Mouse (Mus musculus) CD4-positive helper T cell, adult 2 months (primary cell): ENCODE data around the gene Src.

Experiments used
- DNase-seq: peaks from one replicate; pipeline ENCODE4 v3.0.0-alpha.2; 2012; ENCODE audit warnings: low read depth, missing footprints, low spot score

Src gene

DNA sequence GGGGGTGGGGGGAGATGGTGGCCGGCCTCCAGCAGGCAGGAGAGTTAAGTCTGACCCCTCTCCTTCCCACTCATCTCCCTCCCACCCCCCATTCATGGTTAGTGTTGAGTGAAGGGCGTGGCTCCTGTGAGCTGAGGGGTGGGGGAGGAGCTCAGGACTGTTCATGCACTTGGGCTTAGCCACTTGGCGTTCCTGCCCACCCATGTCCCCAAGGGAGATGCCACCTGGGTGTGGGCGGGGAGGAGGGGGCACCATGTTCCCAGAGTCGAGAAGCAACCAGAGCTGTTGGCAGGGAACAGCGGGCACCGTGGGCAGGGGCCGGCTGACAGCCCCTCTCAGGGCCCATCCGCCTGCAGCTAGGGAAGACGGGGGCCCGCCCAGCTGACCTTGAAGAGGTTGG lies 18.3 kb downstream of the Src start:
- DNase-seq: no peak

DNA sequence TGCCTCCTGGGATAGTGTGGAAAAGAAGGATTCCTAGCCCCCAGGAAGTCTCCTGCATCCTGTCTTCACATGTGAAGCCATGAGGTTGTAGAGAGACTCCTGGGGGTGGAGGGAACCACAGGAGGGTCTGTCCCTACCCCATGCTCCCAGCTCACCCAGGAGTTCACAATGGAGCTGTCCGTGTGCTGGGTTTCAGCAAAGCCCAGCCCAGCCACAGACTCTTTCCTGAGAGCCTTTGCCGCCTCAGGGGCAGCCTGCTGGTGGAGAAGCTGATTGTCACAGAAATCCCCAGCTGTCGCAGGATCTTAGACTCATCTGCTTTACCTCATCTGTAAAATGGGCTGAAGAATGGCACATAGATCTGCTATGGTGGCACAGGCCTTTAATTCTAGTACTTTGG lies 18.9 kb downstream of the Src start:
- DNase-seq: no peak

DNA sequence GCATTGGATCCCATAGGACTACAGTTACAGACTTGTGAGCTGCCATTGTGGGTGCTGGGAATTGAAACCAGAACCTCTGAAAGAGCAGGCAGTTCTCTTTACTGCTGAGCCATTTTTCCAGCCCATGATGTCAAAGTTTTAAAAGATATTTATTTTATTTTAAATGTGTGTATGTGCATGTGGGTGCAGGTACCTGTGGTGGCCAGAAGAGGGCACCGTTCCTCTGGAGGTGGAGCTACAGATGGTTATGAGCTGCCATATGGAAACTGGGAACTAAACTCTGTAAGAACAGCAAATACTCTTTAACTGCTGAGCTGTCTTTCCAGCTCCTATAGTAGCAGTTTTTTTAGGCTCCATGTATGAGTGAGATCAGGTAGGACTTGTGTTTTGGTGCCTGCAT lies 23.1 kb downstream of the Src start:
- no peak for DNase-seq

GRCm38 (mm10) chr2:157447297-157448158 lies 29.3 kb downstream of the Src start:
- DNase-seq: peak; percentile 91

DNA sequence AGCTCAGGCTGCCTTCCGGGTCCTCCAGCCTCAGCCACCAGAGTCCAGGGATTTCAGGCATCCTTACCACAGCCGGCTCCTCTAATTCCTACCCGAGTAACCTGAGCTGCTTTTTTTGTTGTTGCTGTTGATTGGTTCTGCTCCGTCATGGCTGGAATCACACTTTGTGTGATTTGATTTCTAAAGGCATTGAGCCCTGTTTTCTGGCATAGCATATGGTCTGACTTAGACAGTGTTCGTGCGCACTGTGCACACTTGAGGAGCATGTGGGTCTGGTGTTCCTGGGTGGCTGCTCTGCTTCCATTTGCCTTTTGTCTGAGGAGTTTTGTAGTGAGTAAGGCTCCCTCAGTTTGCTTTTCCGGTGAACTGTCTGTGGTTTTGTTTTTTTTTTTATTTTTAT lies 30.1 kb downstream of the Src start:
- peak; percentile 37 for DNase-seq

GRCm38 (mm10) chr2:157450905-157451304 lies 32.7 kb downstream of the Src start:
- no peak for DNase-seq

DNA sequence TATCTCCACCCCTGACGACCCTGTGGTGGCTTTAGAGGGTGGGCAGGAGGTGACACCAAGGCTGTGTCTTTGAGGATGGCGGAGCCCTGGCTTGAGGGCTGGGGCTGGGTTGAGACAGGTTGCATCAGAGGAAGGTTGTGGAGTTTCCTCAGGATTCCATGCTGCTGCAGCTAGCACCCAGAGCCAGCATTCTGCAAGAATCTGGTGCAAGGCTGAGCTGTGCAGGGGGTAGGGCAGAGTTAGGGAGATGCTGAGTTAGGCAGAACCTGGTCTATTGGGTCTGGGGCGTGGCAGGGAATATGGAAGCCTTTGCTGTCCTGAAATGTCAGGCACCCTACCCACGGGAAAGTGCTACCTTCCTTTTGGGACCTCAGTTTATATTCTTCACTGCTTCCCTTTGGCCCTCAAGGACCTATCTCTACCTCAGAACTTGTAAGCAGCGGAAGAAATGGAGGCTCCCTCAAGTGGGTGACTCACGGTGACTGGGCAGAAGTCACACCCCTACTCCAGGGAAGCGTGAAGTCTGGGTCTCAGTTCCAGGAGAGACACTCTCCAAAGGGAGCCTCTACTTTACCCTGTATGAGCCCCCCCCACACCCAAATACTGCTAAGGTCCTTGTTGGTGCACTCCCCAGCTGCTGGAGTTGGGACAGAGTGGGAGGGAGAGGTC lies 33.3 kb downstream of the Src start:
- no peak for DNase-seq

DNA sequence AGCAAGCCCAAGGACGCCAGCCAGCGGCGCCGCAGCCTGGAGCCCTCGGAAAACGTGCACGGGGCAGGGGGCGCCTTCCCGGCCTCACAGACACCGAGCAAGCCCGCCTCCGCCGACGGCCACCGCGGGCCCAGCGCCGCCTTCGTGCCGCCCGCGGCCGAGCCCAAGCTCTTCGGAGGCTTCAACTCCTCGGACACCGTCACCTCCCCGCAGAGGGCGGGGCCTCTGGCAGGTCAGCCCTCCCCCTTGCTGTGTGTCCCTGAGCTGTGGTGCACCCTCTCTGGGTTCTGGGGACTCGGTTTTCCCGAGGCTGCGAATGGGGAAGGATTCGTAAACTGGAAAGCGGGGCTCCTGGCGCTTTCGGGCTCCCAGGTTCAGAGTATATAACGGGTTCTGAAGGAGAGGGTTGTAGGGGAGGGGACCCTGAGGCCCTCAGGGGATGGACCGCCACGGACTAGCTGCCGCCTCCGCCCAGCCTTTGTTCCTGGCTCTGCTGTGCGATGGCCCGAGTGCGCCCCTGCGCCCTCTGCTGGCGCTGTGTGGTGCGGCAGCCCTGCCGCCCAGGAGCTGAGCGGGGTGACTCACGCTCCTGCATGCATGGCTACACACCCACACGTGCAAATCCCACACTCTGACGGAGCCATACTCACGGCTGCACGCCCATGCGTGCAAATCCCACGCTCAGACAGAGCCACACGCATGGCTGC lies 39.0 kb downstream of the Src start:
- DNase-seq: peak; percentile 90

- peak; percentile 73 for DNase-seq
Measured at GRCm38 (mm10) chr2:157458472-157458871, 40.2 kb downstream of the Src start.

DNA sequence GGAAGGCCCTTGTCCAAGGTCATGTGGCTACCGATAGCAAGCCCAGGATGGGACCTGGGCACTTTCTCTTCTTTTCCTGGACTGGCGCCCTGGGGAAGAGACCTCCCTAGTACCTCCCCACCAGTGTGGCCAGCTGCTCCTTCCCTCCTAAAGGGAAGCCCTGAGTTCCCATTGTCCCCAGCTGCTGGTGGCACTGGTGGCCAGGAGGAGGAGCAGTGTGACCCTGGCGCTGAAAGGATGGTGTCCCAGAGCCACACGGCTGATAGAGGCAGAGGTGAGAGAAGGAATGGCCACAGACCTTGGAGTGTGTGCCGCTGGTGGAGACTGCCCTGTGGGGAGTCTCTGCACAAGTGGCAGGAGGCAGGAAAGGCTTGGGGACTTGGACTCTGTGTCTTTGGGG lies 41.5 kb downstream of the Src start:
- no peak for DNase-seq

DNA sequence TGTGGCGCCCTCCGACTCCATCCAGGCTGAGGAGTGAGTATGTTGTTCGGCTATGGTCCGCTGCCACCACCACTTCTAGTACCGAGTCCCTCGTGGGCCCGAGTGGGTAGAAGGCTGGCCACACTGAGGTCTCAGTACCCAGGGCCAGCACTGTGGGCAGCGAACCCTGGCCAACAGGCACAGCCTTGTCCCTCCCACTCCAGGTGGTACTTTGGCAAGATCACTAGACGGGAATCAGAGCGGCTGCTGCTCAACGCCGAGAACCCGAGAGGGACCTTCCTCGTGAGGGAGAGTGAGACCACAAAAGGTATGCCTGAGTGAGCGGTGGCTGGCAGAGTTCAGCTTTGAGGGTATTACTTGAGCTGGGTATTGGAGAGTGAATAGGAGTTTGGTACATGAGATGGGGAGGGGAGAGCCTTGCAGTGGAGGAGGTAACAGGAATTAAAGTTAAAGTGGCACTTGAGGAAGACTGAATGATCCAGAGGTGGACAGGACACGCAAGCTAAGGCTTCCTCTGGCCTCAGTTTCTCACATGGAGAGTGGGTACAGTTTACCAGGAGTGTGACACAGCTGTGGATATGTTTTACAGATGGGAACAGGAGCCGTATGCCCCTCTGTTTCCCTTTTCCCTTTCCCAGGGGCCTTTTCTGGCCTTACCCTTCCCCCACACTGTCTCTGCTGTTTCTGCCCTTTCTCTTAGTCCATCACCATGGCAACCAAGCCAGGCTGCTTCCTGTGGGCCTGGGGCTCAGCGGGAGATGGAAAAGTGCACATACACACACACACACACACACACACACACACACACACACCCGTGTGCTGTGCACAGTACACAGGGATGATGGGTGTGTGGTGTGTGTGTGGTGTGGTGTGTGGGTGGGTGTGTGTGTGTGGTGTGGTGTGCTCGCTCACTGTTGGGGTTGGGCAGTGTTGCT lies 44.8 kb downstream of the Src start:
- no peak for DNase-seq

GRCm38 (mm10) chr2:157463887-157464745 lies 45.9 kb downstream of the Src start:
- DNase-seq: no peak

- no peak for DNase-seq
Measured at GRCm38 (mm10) chr2:157464746-157465126, 46.5 kb downstream of the Src start.

- DNase-seq: no peak
Measured at GRCm38 (mm10) chr2:157466836-157467235, 48.6 kb downstream of the Src start.

DNA sequence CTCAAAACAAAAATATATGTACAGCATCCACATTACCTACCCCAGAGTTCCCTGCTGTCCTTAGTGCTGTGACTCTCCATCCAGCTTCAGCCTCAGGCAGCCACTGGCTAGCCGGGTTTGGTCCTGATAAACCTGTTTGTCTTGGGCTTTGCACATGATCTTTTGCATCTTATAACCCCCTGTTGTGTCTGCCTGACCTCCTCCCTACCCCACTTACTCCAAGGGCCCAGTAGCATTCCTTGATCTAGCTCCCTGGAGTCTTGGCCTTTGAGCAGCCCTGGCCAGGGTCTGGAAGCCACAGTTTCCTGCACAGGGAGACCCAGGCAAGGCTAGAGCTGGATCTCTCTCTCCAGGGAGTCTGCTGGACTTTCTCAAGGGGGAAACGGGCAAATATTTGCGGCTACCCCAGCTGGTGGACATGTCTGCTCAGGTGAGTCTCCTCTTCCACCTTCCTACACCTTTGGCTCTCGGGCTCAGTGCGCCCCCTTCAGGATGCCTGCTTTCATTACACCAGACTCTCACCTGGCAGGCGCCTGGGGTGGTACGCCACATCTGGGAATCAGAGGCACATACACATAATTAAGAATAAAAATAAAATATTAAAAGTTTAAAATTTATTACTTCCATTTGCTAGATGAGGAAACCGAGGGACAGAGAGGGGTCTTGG lies 50.0 kb downstream of the Src start:
- DNase-seq: peak; percentile 36

DNA sequence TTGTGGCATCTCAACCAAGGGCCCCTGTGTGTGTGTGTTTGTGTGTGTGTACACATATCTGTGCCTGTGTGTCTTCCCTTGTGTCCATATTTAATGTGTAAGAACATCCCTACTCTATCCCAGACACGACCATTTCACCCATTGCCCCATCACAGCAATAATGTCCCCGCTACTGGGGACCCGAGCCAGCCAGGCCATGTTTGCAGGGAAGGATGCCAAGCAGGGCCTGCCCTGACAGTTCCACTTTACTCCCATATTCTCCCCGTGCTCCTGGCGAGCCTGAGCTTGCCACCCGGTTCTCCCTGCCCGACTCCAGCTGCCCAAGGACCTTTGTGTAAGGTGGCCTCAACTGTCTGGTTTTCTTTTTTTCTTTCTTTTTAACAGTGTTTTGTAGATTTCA lies 53.0 kb downstream of the Src start:
- no peak for DNase-seq

- no peak for DNase-seq
Measured at GRCm38 (mm10) chr2:157471737-157472136, 53.5 kb downstream of the Src start.

DNA sequence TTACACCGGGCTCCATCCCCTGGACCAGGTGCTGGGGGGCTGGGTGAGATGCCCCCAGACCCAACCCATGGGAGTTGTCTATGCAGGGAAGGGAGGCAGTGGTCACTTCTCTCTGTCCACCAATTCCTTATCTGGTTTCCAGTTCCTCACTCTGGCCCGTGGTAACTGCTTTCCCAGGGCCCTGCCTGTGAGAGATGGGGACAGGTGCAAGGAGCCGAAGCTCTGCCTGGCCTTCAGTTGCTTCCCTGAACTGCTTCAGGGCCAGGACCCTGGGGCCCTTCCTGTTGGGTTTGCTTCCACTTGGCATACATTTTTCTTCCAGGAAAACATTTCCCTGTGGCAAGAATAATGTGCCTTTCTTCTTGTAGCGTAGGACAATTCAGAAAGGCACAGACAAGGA lies 54.2 kb downstream of the Src start:
- no peak for DNase-seq

- no peak for DNase-seq
Measured at GRCm38 (mm10) chr2:157474269-157474729, 56.1 kb downstream of the Src start.
